Mouse (Mus musculus) forelimb bud, embryonic 11.5 days (tissue): ENCODE results near the gene Eomes.

Experiments used
- DNase-seq: peaks from one replicate; pipeline ENCODE4 v3.0.0-alpha.2; 2012; ENCODE audit warnings: low read depth, low spot score

Eomes gene

GRCm38 (mm10) chr9:118517619-118518018 is 39.6 kb downstream of the Eomes start:
- no peak for DNase-seq

- DNase-seq: no peak
Measured at GRCm38 (mm10) chr9:118519101-118519500, 41.1 kb downstream of the Eomes start.

- no peak for DNase-seq
Measured at GRCm38 (mm10) chr9:118520011-118520410, 42.0 kb downstream of the Eomes start.

DNA sequence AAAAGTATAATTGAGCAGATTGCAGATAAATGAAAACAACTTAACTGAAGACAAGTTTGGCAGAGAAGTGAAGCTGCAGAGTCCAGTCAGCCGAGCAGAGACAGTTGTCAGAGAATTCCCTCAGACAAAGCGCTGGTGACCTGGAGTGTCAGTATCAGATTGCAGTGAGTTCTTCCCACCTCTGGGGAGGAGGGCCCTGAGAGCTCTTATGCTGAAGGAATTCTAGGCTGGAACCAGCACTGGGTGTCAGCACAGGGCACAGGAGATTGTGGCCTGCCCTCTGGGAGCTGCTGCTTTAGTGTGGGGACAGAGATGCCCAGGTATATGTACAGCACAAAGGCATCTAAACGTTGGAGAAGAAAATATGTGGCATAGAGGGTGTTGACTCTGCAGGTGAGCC is 42.8 kb downstream of the Eomes start:
- DNase-seq: no peak

- DNase-seq: no peak
Measured at GRCm38 (mm10) chr9:118521659-118522058, 43.6 kb downstream of the Eomes start.

DNA sequence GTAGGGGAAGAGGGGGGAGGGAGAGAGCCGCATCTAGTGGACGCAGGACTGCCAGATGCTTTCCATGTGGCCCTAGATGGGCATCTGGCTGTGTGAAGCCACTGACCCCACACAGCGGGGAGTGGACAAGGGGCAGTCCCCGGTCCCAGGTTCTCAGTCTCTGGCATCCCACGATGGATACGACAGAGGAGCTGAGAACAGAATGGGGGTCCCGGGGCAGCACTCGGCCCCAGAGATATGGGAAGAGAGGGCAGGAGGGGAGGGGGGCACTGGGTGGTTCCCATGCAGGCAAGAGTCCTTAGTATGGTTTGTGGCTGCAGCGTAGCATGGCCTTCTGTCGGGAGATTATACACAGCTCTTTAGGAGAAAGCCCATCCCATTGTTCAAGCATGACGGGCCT is 45.7 kb downstream of the Eomes start:
- DNase-seq: no peak

- DNase-seq: no peak
Measured at GRCm38 (mm10) chr9:118527056-118527455, 49.0 kb downstream of the Eomes start.

DNA sequence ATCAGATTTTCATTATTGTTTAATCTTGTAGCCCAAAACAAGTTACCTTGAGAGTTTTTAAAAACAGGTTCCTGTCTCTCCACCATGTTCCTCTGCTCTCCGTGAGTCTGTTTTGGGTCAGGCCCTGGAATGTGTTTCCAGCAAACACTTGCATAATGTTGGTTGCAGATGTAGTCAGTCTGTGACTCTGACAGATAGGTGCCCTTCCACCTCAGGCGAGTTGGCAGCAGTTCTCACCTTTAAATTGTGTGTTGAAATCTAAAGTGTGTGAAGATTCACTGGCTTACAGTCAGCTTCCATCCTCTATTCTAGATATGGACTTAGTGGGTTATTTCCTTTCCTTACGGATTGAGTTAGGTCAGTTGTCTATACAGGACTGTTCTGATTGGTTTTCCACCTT is 51.8 kb downstream of the Eomes start:
- DNase-seq: no peak

DNA sequence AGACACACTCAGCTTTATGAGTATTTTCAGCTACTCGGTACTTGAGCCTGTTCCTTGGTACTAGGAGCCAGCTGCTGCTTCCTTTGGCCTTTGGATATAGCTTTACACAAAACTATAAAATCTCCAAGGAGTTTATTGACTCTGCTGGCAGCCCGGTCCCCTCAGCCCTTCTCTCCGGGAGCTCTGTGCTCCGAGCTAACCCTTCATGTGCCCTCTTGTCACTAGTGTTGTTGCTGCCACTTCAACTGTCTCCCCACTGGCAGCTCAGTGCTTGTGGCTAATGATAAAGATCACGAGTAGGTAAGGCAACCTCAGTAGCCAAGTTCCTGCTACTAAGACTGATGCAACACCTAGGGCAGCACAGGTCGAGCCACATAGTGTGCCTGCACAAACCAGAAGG is 52.7 kb downstream of the Eomes start:
- DNase-seq: no peak

GRCm38 (mm10) chr9:118532516-118533205 is 54.6 kb downstream of the Eomes start:
- no peak for DNase-seq
